Mouse (Mus musculus): ENCODE results near the gene Dlgap1.

Gene Dlgap1

GRCm38 (mm10) chr17:70755039-70755668 is 786.3 kb downstream of the Dlgap1 start:
- in situ Hi-C loops (cut with MboI; ENCODE audit: low pct_unique_long_range_greater_than_20kb in 1 of 2, low sequenced_read_pairs in 2 of 2, unreplicated experiment in 1 of 2), result no loop called here

GRCm38 (mm10) chr17:70755669-70756263 is 786.9 kb downstream of the Dlgap1 start:
- in situ Hi-C loops (cut with MboI; ENCODE audit: low pct_unique_long_range_greater_than_20kb in 1 of 2, low sequenced_read_pairs in 2 of 2, unreplicated experiment in 1 of 2), result no loop called here

GRCm38 (mm10) chr17:70762001-70762400 is 793.1 kb downstream of the Dlgap1 start:
- in situ Hi-C loops (cut with MboI; ENCODE audit: low pct_unique_long_range_greater_than_20kb in 1 of 2, low sequenced_read_pairs in 2 of 2, unreplicated experiment in 1 of 2), result no loop called here

GRCm38 (mm10) chr17:70762634-70763033 is 793.8 kb downstream of the Dlgap1 start:
- in situ Hi-C loops (cut with MboI; ENCODE audit: low pct_unique_long_range_greater_than_20kb in 1 of 2, low sequenced_read_pairs in 2 of 2, unreplicated experiment in 1 of 2), result no loop called here

- in situ Hi-C loops (cut with MboI; ENCODE audit: low pct_unique_long_range_greater_than_20kb in 1 of 2, low sequenced_read_pairs in 2 of 2, unreplicated experiment in 1 of 2), result no loop called here
Measured at GRCm38 (mm10) chr17:70765337-70765736, 796.5 kb downstream of the Dlgap1 start.

GRCm38 (mm10) chr17:70765976-70766375 is 797.1 kb downstream of the Dlgap1 start:
- in situ Hi-C loops (cut with MboI; ENCODE audit: low pct_unique_long_range_greater_than_20kb in 1 of 2, low sequenced_read_pairs in 2 of 2, unreplicated experiment in 1 of 2), result no loop called here

GRCm38 (mm10) chr17:70772120-70772899 is 803.4 kb downstream of the Dlgap1 start:
- in situ Hi-C loops (cut with MboI; ENCODE audit: low pct_unique_long_range_greater_than_20kb in 1 of 2, low sequenced_read_pairs in 2 of 2, unreplicated experiment in 1 of 2), result no loop called here

- in situ Hi-C loops (cut with MboI; ENCODE audit: low pct_unique_long_range_greater_than_20kb in 1 of 2, low sequenced_read_pairs in 2 of 2, unreplicated experiment in 1 of 2), result no loop called here
Measured at GRCm38 (mm10) chr17:70779770-70780169, 810.9 kb downstream of the Dlgap1 start.

- in situ Hi-C loops (cut with MboI; ENCODE audit: low pct_unique_long_range_greater_than_20kb in 1 of 2, low sequenced_read_pairs in 2 of 2, unreplicated experiment in 1 of 2), result no loop called here
Measured at GRCm38 (mm10) chr17:70780726-70781689, 812.1 kb downstream of the Dlgap1 start.

- in situ Hi-C loops (cut with MboI; ENCODE audit: low pct_unique_long_range_greater_than_20kb in 1 of 2, low sequenced_read_pairs in 2 of 2, unreplicated experiment in 1 of 2), result no loop called here
Measured at GRCm38 (mm10) chr17:70783273-70783672, 814.4 kb downstream of the Dlgap1 start.

GRCm38 (mm10) chr17:70787366-70787765 is 818.5 kb downstream of the Dlgap1 start:
- in situ Hi-C loops (cut with MboI; ENCODE audit: low pct_unique_long_range_greater_than_20kb in 1 of 2, low sequenced_read_pairs in 2 of 2, unreplicated experiment in 1 of 2), result no loop called here

GRCm38 (mm10) chr17:70790801-70791200 is 821.9 kb downstream of the Dlgap1 start:
- in situ Hi-C loops (cut with MboI; ENCODE audit: low pct_unique_long_range_greater_than_20kb in 1 of 2, low sequenced_read_pairs in 2 of 2, unreplicated experiment in 1 of 2), result no loop called here

- in situ Hi-C loops (cut with MboI; ENCODE audit: low pct_unique_long_range_greater_than_20kb in 1 of 2, low sequenced_read_pairs in 2 of 2, unreplicated experiment in 1 of 2), result no loop called here
Measured at GRCm38 (mm10) chr17:70791596-70792275, 822.9 kb downstream of the Dlgap1 start.

GRCm38 (mm10) chr17:70794291-70794690 is 825.4 kb downstream of the Dlgap1 start:
- in situ Hi-C loops (cut with MboI; ENCODE audit: low pct_unique_long_range_greater_than_20kb in 1 of 2, low sequenced_read_pairs in 2 of 2, unreplicated experiment in 1 of 2), result no loop called here

GRCm38 (mm10) chr17:70794722-70795121 is 825.8 kb downstream of the Dlgap1 start:
- in situ Hi-C loops (cut with MboI; ENCODE audit: low pct_unique_long_range_greater_than_20kb in 1 of 2, low sequenced_read_pairs in 2 of 2, unreplicated experiment in 1 of 2), result no loop called here

- in situ Hi-C loops (cut with MboI; ENCODE audit: low pct_unique_long_range_greater_than_20kb in 1 of 2, low sequenced_read_pairs in 2 of 2, unreplicated experiment in 1 of 2), result no loop called here
Measured at GRCm38 (mm10) chr17:70795196-70795595, 826.3 kb downstream of the Dlgap1 start.

GRCm38 (mm10) chr17:70796940-70797772 is 828.3 kb downstream of the Dlgap1 start:
- in situ Hi-C loops (cut with MboI; ENCODE audit: low pct_unique_long_range_greater_than_20kb in 1 of 2, low sequenced_read_pairs in 2 of 2, unreplicated experiment in 1 of 2), result no loop called here

GRCm38 (mm10) chr17:70797773-70798045 is 828.8 kb downstream of the Dlgap1 start:
- in situ Hi-C loops (cut with MboI; ENCODE audit: low pct_unique_long_range_greater_than_20kb in 1 of 2, low sequenced_read_pairs in 2 of 2, unreplicated experiment in 1 of 2), result no loop called here
